Mouse (Mus musculus) testis, adult 2 months (tissue): Measurements from ENCODE around the gene Myo1g. TPM values are rescaled to one million over a fixed set of nuclear protein-coding genes. Genes with fewer than 3 reads are reported as not detected.

Experiments used
- H3K27ac ChIP-seq: fragments of 200-500 bp; 2 replicates; pipeline ENCODE4 v1.5.1; 2012; ENCODE audit warnings: low read depth, low read length; ENCODE audit not compliant: control insufficient read depth, insufficient read depth
- H3K27me3 ChIP-seq: fragments of 200-500 bp; 2 replicates; pipeline ENCODE4 v1.6.1; 2012; ENCODE audit warnings: mild to moderate bottlenecking, low read length, moderate library complexity; ENCODE audit not compliant: control insufficient read depth, insufficient read depth
- H3K36me3 ChIP-seq: fragments of 200-500 bp; 2 replicates; pipeline ENCODE4 v1.6.1; 2012; ENCODE audit warnings: mild to moderate bottlenecking, low read length; ENCODE audit not compliant: control insufficient read depth, insufficient read depth
- H3K4me1 ChIP-seq: fragments of 200-500 bp; 2 replicates; pipeline ENCODE4 v1.6.1; 2012; ENCODE audit warnings: low read length; ENCODE audit not compliant: control insufficient read depth, insufficient read depth
- H3K4me3 ChIP-seq: fragments of 200-500 bp; 2 replicates; pipeline ENCODE4 v1.5.1; 2012; ENCODE audit warnings: low read depth, mild to moderate bottlenecking, low read length, moderate library complexity, mixed read lengths; ENCODE audit not compliant: control insufficient read depth
- CTCF ChIP-seq: fragments of 200-500 bp; IDR thresholded peaks from 2 replicates; pipeline ENCODE4 v1.5.1; 2012; ENCODE audit warnings: low read depth, mild to moderate bottlenecking, inconsistent platforms, low read length, moderate library complexity; ENCODE audit not compliant: control insufficient read depth, insufficient read depth, insufficient replicate concordance
- POLR2A ChIP-seq: fragments of 200-500 bp; IDR thresholded peaks from 2 replicates; pipeline ENCODE4 v1.6.1; 2012; ENCODE audit warnings: low read depth, mild to moderate bottlenecking, inconsistent platforms, low read length, moderate library complexity; ENCODE audit not compliant: control insufficient read depth
- polyA plus RNA-seq: library from polyadenylated mRNA; depleted of rRNA; stranded (reverse); fragments of >200 nt; gene quantifications from 2 replicates; pipeline ENCODE4 v1.2.3, GENCODE M21; 2012

Myo1g gene
- polyA plus RNA-seq, 1 experiment, result 0.31 TPM

GRCm38 (mm10) chr11:6504226-6504625 lies 16.5 kb downstream of the Myo1g start:
- H3K27me3 ChIP-seq, result no peaks in the 10 kb centered on the region
- no peak overlapping the region for H3K4me3 ChIP-seq
- no peak overlapping the region for H3K27ac ChIP-seq

GRCm38 (mm10) chr11:6502506-6502905 lies 18.3 kb downstream of the Myo1g start:
- H3K27ac ChIP-seq, result no peak overlapping the region
- no peaks in the 10 kb centered on the region for H3K4me1 ChIP-seq
- H3K36me3 ChIP-seq, result no peaks in the 10 kb centered on the region
- TF ChIP-seq CTCF (no peak), POLR2A (no peak)
- H3K4me3 ChIP-seq, result no peak overlapping the region
- no peaks in the 10 kb centered on the region for H3K27me3 ChIP-seq

More at GRCm38 (mm10) chr11:6504226-6504625, 16.5 kb downstream of the Myo1g start:
- H3K4me1 ChIP-seq, result no peaks in the 10 kb centered on the region
- TF ChIP-seq POLR2A, result no peak
- TF ChIP-seq CTCF, result no peak
- H3K36me3 ChIP-seq, result no peaks in the 10 kb centered on the region

- no peak for TF ChIP-seq POLR2A
- TF ChIP-seq CTCF, result no peak
- H3K27ac ChIP-seq, result no peak overlapping the region
- no peaks in the 10 kb centered on the region for H3K27me3 ChIP-seq
- H3K4me1 ChIP-seq, result no peaks in the 10 kb centered on the region
- H3K36me3 ChIP-seq, result no peaks in the 10 kb centered on the region
- no peak overlapping the region for H3K4me3 ChIP-seq
Measured at GRCm38 (mm10) chr11:6497311-6497948, 23.3 kb downstream of the Myo1g start.

- no peaks in the 10 kb centered on the region for H3K36me3 ChIP-seq
- H3K27ac ChIP-seq, result no peak overlapping the region
- peaks cover 3% of the 10 kb centered on the region; the same call in 1 of the 2 replicates for H3K4me1 ChIP-seq
- no peak for TF ChIP-seq POLR2A
- peak; percentile 44; the same call in 1 of the 2 replicates for TF ChIP-seq CTCF
- no peaks in the 10 kb centered on the region for H3K27me3 ChIP-seq
- no peak overlapping the region for H3K4me3 ChIP-seq
Measured at GRCm38 (mm10) chr11:6489691-6490503, 30.9 kb downstream of the Myo1g start.

DNA sequence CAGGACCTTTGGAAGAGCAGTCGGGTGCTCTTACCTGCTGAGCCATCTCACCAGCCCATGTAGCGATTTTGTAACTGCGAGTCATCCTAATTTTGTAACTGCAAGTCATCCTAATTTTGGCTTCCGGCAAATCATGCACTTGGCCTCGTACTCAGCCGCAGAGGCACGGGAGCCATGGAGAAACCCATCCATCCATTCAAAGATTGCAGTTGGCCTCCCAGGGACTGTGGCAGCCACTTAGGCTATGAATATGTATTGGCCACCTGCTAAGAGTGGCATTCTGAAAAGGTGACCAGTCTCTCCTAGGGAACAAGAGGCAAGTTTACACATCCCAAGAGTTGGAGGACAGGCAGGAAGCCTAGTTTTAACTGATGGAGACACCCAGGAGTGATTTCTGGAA lies 31.5 kb downstream of the Myo1g start:
- Histone ChIP-seq H3K36me3 (no peaks in the 10 kb centered on the region), H3K27me3 (no peaks in the 10 kb centered on the region), H3K27ac (no peak overlapping the region), H3K4me1 (peaks cover 3% of the 10 kb centered on the region; the same call in 1 of the 2 replicates), H3K4me3 (no peak overlapping the region)
- no peak for TF ChIP-seq POLR2A
- no peak for TF ChIP-seq CTCF

GRCm38 (mm10) chr11:6488041-6488684 lies 32.6 kb downstream of the Myo1g start:
- TF ChIP-seq CTCF (no peak), POLR2A (no peak)
- no peak overlapping the region for H3K4me3 ChIP-seq
- H3K27me3 ChIP-seq, result no peaks in the 10 kb centered on the region
- H3K27ac ChIP-seq, result no peak overlapping the region
- peaks cover 3% of the 10 kb centered on the region; the same call in 1 of the 2 replicates for H3K4me1 ChIP-seq
- no peaks in the 10 kb centered on the region for H3K36me3 ChIP-seq

GRCm38 (mm10) chr11:6487496-6487895 lies 33.3 kb downstream of the Myo1g start:
- H3K36me3 ChIP-seq, result no peaks in the 10 kb centered on the region
- TF ChIP-seq CTCF, result no peak
- TF ChIP-seq POLR2A, result no peak
- H3K4me1 ChIP-seq, result peaks cover 3% of the 10 kb centered on the region; the same call in 1 of the 2 replicates
- H3K27ac ChIP-seq, result no peak overlapping the region
- H3K27me3 ChIP-seq, result no peaks in the 10 kb centered on the region
- no peak overlapping the region for H3K4me3 ChIP-seq
